14 mouse cellular contexts compared by ENCODE assay signal in the genomic region with DNA sequence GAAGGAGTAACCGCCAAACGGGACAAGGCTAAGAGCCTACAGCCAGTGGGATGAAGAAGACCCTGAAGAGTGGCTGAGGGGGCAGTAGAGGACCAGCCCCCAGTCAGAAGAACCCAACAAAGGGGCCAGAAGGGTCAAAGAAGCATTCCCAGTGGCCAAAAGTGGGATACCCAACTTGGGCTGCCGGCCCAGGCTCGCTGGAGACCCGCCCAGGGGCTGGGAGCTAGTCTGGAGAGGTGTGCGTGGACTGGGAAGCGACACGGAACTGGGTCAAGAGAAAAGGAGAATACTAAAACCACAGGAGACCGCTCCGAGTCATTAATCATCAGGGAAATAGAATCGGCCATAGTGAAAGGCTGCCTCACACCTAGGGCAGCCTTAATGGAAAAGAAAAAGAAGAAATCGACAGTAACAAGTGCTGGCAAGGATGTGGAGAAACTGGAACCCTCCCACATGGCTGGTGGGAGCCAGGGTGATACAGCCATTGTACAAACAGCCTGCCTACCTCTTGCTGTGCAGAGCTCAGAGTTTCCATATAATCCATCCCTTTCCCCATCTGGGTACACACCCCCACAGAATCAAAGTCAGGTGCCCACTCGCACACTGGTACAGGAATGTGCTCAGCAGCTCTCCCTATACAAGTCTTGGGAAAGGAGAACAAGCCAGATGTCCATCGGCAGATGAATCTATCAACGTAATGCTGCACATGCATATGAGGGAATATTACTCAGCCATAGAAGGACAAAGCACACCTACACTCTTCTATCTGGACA. TPM values are rescaled to one million over a fixed set of nuclear protein-coding genes. Genes with fewer than 3 reads are reported as not detected.
DNase-seq lines count a peak whose midpoint lies in the region; ATAC-seq and TF ChIP-seq lines count a peak whose summit lies in the region.
"Had no signal": no experiment of that assay in that cellular context is flagged by ENCODE, and none has a peak within 500 bp of the region (broad histone marks: within the 10 kb centered on the region; RNA-seq: fewer than 3 reads in every experiment).

No protein-coding gene starts in this region.

- no peaks in the 10 kb centered on the region for H3K36me3 ChIP-seq in heart, embryonic 13.5 days
- no peaks in the 10 kb centered on the region for H3K36me3 ChIP-seq in heart, adult 2 months (ENCODE audit: control insufficient read depth, insufficient read depth, low read length)

- TF ChIP-seq CTCF in heart, adult 2 months (IDR thresholded peaks at IDR 0.05): no peak

- H3K27ac ChIP-seq in heart, embryonic 13.5 days (replicated peaks): peak overlapping the region; percentile 92
- H3K27ac ChIP-seq in heart, adult 2 months: no peak overlapping the region; the same call in 1 of the 2 replicates
- H3K27ac ChIP-seq: hindbrain, embryonic 14.5 days; kidney, postnatal 0 days had no signal

- H3K79me2 ChIP-seq in heart, adult 2 months (replicated peaks; ENCODE audit: control insufficient read depth, insufficient read depth, low read length): no peaks in the 10 kb centered on the region

- no peaks in the 10 kb centered on the region for H3K27me3 ChIP-seq in heart, embryonic 13.5 days (replicated peaks)
- no peaks in the 10 kb centered on the region for H3K27me3 ChIP-seq in heart, adult 2 months (ENCODE audit: control insufficient read depth, insufficient read depth, low read length)

- H3K4me1 ChIP-seq in heart, embryonic 13.5 days: peaks cover 77% of the 10 kb centered on the region
- H3K4me1 ChIP-seq in heart, adult 2 months (ENCODE audit: control insufficient read depth, insufficient read depth, low read length): peaks cover 26% of the 10 kb centered on the region

- H3K4me3 ChIP-seq in heart, embryonic 13.5 days: no peak overlapping the region
- no peak overlapping the region for H3K4me3 ChIP-seq in heart, adult 2 months

- no peak for TF ChIP-seq EP300 in heart, adult 2 months (IDR thresholded peaks at IDR 0.05; ENCODE audit: insufficient read depth, low read depth, low read length)

- DNase-seq in cerebellum, adult 8-10 months: peak; percentile 20
- DNase-seq in cerebellum, postnatal 4 days (ENCODE audit: low spot score in 2 of 2): no peak
- DNase-seq in heart, adult 2 months: no peak
- DNase-seq in layer of hippocampus, adult 8-10 months (ENCODE audit: low spot score in 2 of 2): peak; percentile 48 to 51
- DNase-seq in layer of hippocampus, postnatal 14 days (ENCODE audit: low spot score in 2 of 2): no peak
- peak; percentile 69 for DNase-seq in right cerebral cortex, postnatal 25 days
- no peak for DNase-seq in right cerebral cortex, postnatal 14 days
- DNase-seq: adrenal gland, postnatal 25 days; forebrain, postnatal 0 days; liver, postnatal 0 days; thymus, postnatal 25 days had no signal

- no peak for ATAC-seq in heart, embryonic 13.5 days (ENCODE audit: extremely low read depth, insufficient number of reproducible peaks, low FRiP score, low TSS enrichment)
- ATAC-seq: forebrain, postnatal 0 days; liver, postnatal 0 days had no signal

- intact Hi-C loops in heart, adult 2 months (cut with DNase I): loop anchor here (2.0 kb wide), 1 partner anchor 51 kb away; no protein-coding TSS in a partner anchor

- no peak overlapping the region for H3K4me2 ChIP-seq in heart, embryonic 13.5 days
- H3K4me2 ChIP-seq: hindbrain, embryonic 14.5 days had no signal

- H3K9ac ChIP-seq in heart, embryonic 13.5 days: 0 out of 2 replicates have a peak overlapping the region, but pooled peaks have one; percentile 29
- no peak overlapping the region for H3K9ac ChIP-seq in heart, adult 2 months (ENCODE audit: low read depth, low read length)
- H3K9ac ChIP-seq: forebrain, postnatal 0 days; hindbrain, embryonic 14.5 days; liver, postnatal 0 days had no signal

- H3K9me3 ChIP-seq in heart, embryonic 13.5 days: no peaks in the 10 kb centered on the region

- WGBS in heart, embryonic 13.5 days: 76% methylated on average over 15 of the region's 15 CpGs
- 69% methylated on average over 15 of the region's 15 CpGs for WGBS in heart, adult 2 months

- no peak for TF ChIP-seq POLR2A in heart, adult 2 months (IDR thresholded peaks at IDR 0.05; ENCODE audit: insufficient read depth, low read depth, low read length)

RNA-seq across cellular contexts. Expression of gene Tspan9, which starts 49.4 kb away (rescaled TPM):
- 127 and 140 TPM in 2 replicates for polyA plus RNA-seq in heart, embryonic 13.5 days (2015; fragmentation: Nextera tagmentation; extraction: Ambion mirVana)
- total RNA-seq in heart, adult 2 months (2021): 100 to 1,000 TPM in 1 of 2 experiments, 10 to 100 TPM in 1; 84.9 to 104 TPM
- polyA plus RNA-seq in heart, adult 2 months (2012; rRNA removed): 88.5 and 127 TPM in 2 replicates
- 10 to 100 TPM; 45.4 to 64.2 (median 56.0) TPM for total RNA-seq in layer of hippocampus, adult 8-10 months (2022)
- total RNA-seq in layer of hippocampus, postnatal 14 days (2021): 10 to 100 TPM; 62.9 to 72.9 TPM

Comparison
In these comparisons a context has a peak if more than half of its experiments do, and no peak if none do; other contexts are left out.
1. DNase-seq: peak in cerebellum, adult 8-10 months (single experiment), layer of hippocampus, adult 8-10 months (2 of 2) and right cerebral cortex, postnatal 25 days (single experiment); none in cerebellum, postnatal 4 days (0 of 2), heart, adult 2 months (0 of 2), layer of hippocampus, postnatal 14 days (0 of 2) and right cerebral cortex, postnatal 14 days (single experiment).